Mouse (Mus musculus) testis, postnatal 10 days (tissue): ENCODE measurements around the gene Dgki.

ENCODE experiments used
- DNase-seq: peaks from one replicate; pipeline ENCODE4 v3.0.0; 2021; ENCODE audit warnings: low spot score

The Dgki gene

DNA sequence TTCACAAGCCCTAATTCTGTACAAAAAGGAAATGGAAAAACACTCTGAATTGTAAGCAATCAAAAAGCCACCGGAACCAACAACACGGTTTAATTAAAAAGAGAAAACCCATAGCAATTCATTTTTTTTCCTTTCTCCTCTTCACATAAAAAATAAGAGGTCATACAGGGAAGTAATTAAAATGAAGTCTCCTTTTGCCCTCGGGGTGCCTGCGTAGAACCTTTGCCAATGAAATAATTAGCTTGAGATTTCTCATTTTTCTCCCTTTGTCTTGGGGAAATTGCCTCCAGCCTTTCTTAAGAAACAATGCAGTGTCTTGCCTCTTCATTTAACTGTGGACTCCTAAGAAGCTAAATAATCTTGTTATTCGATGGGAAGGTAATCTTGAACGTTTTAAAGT, 388.4 kb downstream of the Dgki start:
- DNase-seq = no peak

DNA sequence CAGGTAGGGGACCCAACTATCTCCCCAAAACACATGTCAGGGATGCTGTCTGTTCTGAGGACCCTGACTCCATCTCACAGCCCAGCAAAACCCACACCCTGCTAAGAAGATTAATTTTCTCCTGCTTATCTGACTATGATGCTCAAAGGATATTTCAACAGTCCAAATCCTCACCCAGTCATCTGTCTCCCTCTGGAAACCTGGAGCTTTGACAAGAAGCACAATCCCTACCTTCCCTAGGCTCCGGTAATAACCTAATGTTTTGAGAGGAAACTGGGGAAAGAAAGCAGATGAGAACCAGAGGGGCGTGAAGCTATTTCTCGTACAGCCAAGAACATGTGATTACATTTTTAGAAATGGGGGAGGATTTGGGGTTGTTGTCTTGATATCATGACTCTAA, 392.8 kb downstream of the Dgki start:
- no peak for DNase-seq

- no peak for DNase-seq
These were observed 394.0 kb downstream of the Dgki start for GRCm38 (mm10) chr6:36905965-36906364.

- DNase-seq = no peak
These were observed 395.1 kb downstream of the Dgki start for GRCm38 (mm10) chr6:36904911-36905310.

DNA sequence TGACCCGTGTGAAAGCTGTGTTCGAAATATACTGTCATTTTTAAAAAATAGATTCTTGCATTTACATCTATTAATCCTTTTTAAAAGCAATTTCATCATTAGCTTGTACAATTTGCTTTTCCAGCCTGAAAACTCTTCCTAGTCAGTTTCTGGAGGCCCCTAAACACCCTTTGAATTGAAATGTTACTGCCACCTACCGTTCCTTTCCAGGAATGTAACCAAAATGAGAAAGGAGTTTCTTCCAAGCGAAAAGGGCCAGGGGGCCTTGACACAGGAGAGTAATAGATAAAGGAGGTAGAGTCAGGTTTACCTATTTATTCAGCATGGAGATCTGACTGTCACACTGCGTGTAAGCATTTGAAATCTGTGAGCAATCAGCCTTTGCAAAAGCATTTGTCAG, 396.2 kb downstream of the Dgki start:
- peak; percentile 56 for DNase-seq

- DNase-seq = no peak
These were observed 396.7 kb downstream of the Dgki start for GRCm38 (mm10) chr6:36903159-36903794.

DNA sequence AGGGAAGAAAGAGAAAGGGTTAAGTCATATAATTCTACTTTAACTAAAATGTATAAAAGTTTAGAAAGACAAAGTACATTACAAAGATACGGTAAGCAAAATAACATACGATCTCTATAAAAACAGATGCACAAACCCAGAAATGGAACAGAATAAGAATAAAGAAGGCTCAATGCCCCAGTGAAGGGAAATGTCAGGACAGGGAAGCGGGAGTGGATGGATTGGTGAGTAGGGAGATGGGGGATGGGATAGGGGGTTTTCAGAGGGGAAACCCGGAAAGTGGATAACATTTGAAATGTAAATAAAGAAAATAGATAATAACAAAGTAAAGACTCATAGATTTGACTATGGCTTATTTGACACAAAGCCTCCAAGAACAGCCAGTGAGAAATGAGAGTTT, 400.1 kb downstream of the Dgki start:
- no peak for DNase-seq

DNA sequence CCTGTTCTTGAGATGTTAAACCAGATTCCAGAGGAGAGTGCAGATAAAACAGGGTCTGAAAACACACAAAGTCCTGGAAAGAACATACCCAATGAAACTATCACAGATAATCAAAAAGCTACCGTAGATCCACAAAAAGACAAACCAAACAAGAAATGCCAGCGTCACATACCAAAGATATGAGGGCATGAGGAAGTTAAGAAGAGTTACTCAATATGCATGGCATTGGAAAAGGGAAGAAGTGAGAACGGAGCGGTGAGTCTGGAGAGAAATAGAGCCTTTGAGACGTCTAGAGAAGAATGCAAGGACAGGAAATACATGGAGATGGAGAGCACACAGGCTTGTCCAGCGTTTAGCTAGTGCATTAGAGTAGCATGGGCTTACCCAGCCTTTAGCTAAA, 401.6 kb downstream of the Dgki start:
- DNase-seq = no peak

GRCm38 (mm10) chr6:36897616-36898149, 402.3 kb downstream of the Dgki start:
- no peak for DNase-seq

GRCm38 (mm10) chr6:36896656-36897055, 403.3 kb downstream of the Dgki start:
- no peak for DNase-seq

GRCm38 (mm10) chr6:36891820-36892219, 408.2 kb downstream of the Dgki start:
- DNase-seq = no peak

DNA sequence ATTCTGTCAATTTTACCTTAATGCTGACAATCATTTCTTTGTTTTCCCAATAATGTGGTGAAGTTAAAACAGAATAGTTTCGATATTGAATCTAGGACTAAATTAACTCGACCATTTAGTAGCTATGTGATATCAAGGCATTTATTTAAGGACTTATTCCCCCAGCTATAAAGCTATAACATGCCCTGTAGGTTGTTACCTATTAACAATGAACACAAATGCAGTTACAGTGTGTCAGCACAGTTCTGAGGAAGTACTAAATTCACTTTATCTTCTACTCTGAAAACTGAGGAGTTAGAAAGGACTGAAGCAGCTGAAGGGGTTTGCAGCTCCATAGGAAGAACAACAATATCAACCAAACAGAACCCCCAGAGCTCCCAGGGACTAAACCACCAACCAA, 409.2 kb downstream of the Dgki start:
- no peak for DNase-seq

DNA sequence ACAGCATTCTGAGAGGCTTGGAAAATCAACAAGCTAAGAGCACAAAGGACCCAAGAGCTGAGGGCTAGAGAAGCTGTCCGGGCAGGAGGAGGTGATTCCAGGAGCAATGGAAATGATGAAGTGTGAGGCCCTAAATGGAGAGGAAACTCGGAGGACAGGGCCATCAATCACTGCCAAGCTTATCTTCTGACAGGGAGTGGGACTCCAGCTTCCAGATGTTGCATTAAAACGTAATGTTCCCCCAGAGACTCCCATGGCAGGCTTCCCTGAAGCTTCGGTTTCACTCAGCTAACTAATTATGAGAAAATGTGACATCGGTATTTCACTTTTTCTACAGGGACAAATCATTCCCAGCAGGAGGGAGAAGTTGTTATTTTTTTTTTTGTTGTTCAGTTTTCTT, 409.7 kb downstream of the Dgki start:
- peak; percentile 58 for DNase-seq

DNA sequence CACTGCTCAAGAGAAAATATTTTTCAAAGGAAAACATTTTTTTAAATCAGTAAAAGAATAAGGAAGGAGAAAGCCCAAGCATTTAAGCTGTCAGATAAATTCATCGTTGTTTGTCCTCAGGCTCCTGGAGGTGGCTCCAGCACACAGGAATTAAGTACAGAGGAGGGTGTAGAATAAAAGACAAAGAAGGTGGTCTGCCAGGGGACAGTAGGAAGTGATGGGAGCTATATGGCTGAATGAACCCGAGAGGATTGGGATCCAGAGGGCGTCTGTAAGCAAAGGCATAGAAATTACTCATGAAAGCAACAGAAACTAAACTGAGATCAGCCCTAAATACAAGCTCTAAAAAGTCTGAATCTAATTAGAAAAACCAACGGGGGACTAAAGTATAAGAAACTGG, 418.7 kb downstream of the Dgki start:
- no peak for DNase-seq

- no peak for DNase-seq
These were observed 419.2 kb downstream of the Dgki start for GRCm38 (mm10) chr6:36880643-36881263.

DNA sequence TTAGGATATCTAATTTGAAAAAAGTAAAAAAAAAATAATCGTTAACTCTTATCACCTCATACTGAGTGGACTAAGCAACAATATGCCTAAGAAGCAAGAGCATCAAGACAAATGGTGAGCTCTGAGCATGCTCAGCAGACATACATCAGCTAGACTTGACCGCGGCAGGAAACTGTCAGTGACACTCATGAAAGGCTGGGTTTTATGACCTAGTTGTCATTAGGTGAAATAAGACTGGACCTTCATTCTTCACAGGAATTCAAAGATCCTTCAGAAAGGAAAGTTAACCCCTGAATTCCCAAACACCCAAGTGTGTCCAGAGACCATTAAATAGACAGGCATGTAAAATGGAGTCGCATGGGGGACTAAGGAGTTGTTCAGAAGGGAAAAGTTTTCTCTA, 422.6 kb downstream of the Dgki start:
- no peak for DNase-seq

DNA sequence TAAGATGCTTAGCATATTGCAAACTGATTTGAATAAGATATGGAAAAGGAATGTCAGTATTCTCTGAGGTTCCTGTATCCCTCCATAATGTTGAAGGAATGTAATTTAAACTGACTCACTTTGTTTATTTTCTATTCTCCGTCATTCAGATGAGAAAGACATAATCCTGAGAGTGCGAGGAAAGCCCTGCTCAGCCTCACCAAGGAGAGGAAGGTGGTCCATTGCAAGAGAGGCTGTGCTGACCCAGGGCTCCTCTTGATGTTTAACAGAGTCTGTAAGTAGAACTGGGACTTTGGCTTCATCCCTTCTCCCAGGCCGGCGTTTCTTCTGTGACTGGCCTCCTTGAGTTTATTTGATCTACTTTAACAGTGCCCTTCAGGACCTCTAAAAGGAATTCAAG, 423.6 kb downstream of the Dgki start:
- DNase-seq = no peak

DNA sequence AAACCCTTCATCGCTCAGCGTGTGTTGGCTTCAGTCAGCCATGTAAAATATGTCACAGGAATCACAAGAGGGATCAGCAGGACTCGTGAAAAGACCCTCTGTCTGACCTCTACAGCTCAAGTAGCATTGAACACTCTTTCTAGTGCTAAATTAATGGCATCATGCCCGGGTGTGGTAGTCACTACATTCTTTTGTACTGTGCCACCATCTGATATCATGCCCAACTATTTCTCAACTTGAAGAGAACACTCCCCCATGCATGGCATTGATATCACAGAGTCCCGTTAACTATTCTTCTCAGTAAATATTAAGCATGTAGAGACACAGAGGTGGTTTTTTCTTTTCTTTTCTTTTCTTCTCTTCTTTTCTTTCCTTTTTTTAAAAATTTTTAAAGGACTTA, 424.1 kb downstream of the Dgki start:
- DNase-seq = no peak

GRCm38 (mm10) chr6:36872876-36873275, 427.1 kb downstream of the Dgki start:
- DNase-seq = no peak

- no peak for DNase-seq
These were observed 431.8 kb downstream of the Dgki start for GRCm38 (mm10) chr6:36868217-36868616.

GRCm38 (mm10) chr6:36858258-36859041, 441.5 kb downstream of the Dgki start:
- no peak for DNase-seq

GRCm38 (mm10) chr6:36857627-36858257, 442.2 kb downstream of the Dgki start:
- DNase-seq = no peak
